Mouse (Mus musculus): ENCODE measurements around the gene Ak1. TPM values are rescaled to one million over a fixed set of nuclear protein-coding genes. Genes with fewer than 3 reads are reported as not detected.

Ak1 gene
- polyA plus RNA-seq, 1 experiment from 2014 or later, result 25.5 TPM

GRCm38 (mm10) chr2:32620682-32621516 is 659 bp upstream of the Ak1 start:
- Histone ChIP-seq H3K4me3 (ENCODE audit: low read length) (no peak overlapping the region), H3K36me3 (ENCODE audit: control insufficient read depth, insufficient read depth, low read length) (peaks cover 10% of the 10 kb centered on the region; the same call in 1 of the 2 replicates), H3K27ac (ENCODE audit: low read depth, low read length) (peak overlapping the region; percentile 94), H3K9me3 (ENCODE audit: control insufficient read depth, low read length) (peaks cover 3% of the 10 kb centered on the region; the same call in 1 of the 2 replicates), H3K4me1 (ENCODE audit: control insufficient read depth, insufficient read depth, low read length) (peaks cover 49% of the 10 kb centered on the region), H3K9ac (ENCODE audit: low read depth, low read length) (no peak overlapping the region; the same call in 1 of the 2 replicates), H3K4me2 (replicated peaks; ENCODE audit: low read depth, low read length) (no peak overlapping the region; the same call in 1 of the 2 replicates), H3K27me3 (ENCODE audit: control insufficient read depth, insufficient read depth, low read length) (no peaks in the 10 kb centered on the region)
- WGBS, result 6% methylated on average over 4 of the region's 4 CpGs
- peak; percentile 67 for ATAC-seq (ENCODE audit: low FRiP score, low TSS enrichment)

- Histone ChIP-seq H3K4me2 (replicated peaks; ENCODE audit: low read depth, low read length) (no peak overlapping the region), H3K9me3 (ENCODE audit: control insufficient read depth, low read length) (no peaks in the 10 kb centered on the region), H3K27me3 (ENCODE audit: control insufficient read depth, insufficient read depth, low read length) (no peaks in the 10 kb centered on the region), H3K4me1 (ENCODE audit: control insufficient read depth, insufficient read depth, low read length) (peaks cover 71% of the 10 kb centered on the region), H3K27ac (ENCODE audit: low read depth, low read length) (peak overlapping the region; percentile 84; the same call in 1 of the 2 replicates), H3K9ac (ENCODE audit: low read depth, low read length) (peak overlapping the region; percentile 18; the same call in 1 of the 2 replicates), H3K36me3 (ENCODE audit: control insufficient read depth, insufficient read depth, low read length) (peaks cover under 1% of the 10 kb centered on the region; the same call in 1 of the 2 replicates), H3K4me3 (ENCODE audit: low read length) (no peak overlapping the region)
- ATAC-seq (ENCODE audit: low FRiP score, low TSS enrichment), result no peak
- 73% methylated on average over 5 of the region's 5 CpGs for WGBS
Measured at GRCm38 (mm10) chr2:32624111-32624748, 2.7 kb downstream of the Ak1 start.

- 3% methylated on average over 13 of the region's 13 CpGs for WGBS
- H3K4me1 ChIP-seq (ENCODE audit: control insufficient read depth, insufficient read depth, low read length), result peaks cover 64% of the 10 kb centered on the region
- H3K36me3 ChIP-seq (ENCODE audit: control insufficient read depth, insufficient read depth, low read length), result no peaks in the 10 kb centered on the region
- H3K27ac ChIP-seq (ENCODE audit: low read depth, low read length), result peak overlapping the region; percentile 84; the same call in 1 of the 2 replicates
- H3K27me3 ChIP-seq (ENCODE audit: control insufficient read depth, insufficient read depth, low read length), result no peaks in the 10 kb centered on the region
- H3K9ac ChIP-seq (ENCODE audit: low read depth, low read length), result peak overlapping the region; percentile 9; the same call in 1 of the 2 replicates
- ATAC-seq (ENCODE audit: low FRiP score, low TSS enrichment), result 0 out of 2 replicates have a peak, but pooled peaks have one; percentile 11
- H3K9me3 ChIP-seq (ENCODE audit: control insufficient read depth, low read length), result no peaks in the 10 kb centered on the region
- H3K4me3 ChIP-seq (ENCODE audit: low read length), result peak overlapping the region; percentile 21; the same call in 1 of the 2 replicates
- peak overlapping the region; percentile 34 for H3K4me2 ChIP-seq (replicated peaks; ENCODE audit: low read depth, low read length)
Measured at GRCm38 (mm10) chr2:32625212-32625872, 3.8 kb downstream of the Ak1 start.

DNA sequence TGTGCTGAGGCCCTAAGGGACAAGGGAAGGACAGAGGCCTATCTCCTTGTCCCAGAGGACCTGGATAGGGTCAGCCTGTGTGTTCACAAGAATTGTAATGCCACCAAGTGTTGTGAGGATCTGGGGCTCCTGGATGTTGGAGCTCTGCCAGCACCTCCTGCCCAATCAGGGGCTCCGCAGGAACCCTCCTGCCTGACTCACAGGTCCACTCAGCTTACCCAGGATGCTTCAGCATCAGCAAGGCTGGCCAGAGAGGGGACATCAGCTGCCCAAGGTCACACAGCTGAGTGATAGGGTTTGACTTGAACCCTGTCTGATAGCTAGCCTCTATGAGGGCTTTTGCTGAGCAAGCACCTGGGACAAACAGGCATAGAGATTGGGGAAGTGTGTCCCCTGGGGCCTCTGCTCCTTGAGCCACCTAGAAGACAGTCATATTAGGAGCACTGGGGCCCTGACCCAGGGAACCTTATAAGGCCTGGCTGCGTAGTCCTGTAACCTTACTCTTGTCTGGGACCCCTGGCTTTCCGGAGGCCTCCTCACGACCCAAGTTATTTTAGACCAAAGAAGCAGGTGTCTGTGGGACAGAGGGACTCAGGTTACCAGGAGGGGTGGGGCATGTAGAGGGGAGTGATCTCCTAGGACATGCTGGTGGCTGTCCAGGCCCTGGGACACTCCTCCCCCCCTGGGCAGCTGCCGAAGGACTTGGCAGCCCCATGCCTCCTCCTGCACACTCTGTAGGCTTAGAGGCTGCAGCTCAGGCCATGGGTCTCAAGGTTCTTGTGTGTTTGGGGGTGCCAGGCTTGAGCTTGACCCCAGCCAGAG is 4.5 kb downstream of the Ak1 start:
- no peaks in the 10 kb centered on the region for H3K36me3 ChIP-seq (ENCODE audit: control insufficient read depth, insufficient read depth, low read length)

DNA sequence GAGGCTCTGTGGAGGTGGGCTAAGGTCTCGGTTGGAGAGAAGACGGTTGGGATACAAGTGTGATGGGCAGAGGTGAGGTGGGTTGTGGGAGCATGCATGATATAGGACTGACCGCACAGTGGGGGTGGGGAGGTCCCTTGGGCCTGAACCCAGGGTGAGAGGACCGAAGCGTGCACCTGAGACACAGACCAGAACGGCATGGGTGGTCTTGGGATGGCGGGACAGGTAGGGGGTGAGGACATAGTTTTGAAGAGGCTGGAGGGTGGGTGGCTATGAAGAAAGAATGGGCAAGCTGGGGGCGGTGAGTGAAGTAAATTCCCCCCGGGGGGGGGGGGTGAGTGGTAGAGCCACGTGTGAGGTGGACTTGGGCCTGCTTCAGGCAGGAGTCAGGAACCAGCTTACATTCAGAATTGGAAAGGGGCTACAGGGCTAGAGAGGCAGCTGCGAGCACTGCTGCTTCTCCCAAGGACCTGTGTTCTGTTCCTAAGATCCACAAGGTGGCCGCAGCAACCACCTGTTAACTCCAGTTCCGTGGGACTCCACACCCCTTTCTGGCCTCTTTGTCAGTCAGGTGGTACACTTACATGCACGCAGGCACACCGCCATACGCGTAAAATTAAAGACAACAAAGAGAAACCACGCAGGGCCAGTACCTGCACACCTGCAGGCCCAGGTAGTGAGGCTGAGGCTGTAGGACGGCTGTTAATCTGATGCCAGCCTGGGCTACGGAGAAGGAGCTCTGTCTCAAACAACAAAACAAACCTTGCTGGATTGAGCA is 5.9 kb downstream of the Ak1 start:
- WGBS, result 65% methylated on average over 20 of the region's 20 CpGs
- Histone ChIP-seq H3K27ac (ENCODE audit: low read depth, low read length) (no peak overlapping the region), H3K27me3 (ENCODE audit: control insufficient read depth, insufficient read depth, low read length) (no peaks in the 10 kb centered on the region), H3K36me3 (ENCODE audit: control insufficient read depth, insufficient read depth, low read length) (no peaks in the 10 kb centered on the region), H3K4me1 (ENCODE audit: control insufficient read depth, insufficient read depth, low read length) (peaks cover 47% of the 10 kb centered on the region), H3K9me3 (ENCODE audit: control insufficient read depth, low read length) (no peaks in the 10 kb centered on the region), H3K9ac (ENCODE audit: low read depth, low read length) (no peak overlapping the region), H3K4me3 (ENCODE audit: low read length) (no peak overlapping the region), H3K4me2 (replicated peaks; ENCODE audit: low read depth, low read length) (no peak overlapping the region)
- no peak for ATAC-seq (ENCODE audit: low FRiP score, low TSS enrichment)

More for the DNA sequence above, 4.5 kb downstream of the Ak1 start:
- H3K9me3 ChIP-seq (ENCODE audit: control insufficient read depth, low read length), result no peaks in the 10 kb centered on the region
- no peak overlapping the region; the same call in 1 of the 2 replicates for H3K4me3 ChIP-seq (ENCODE audit: low read length)
- 18% methylated on average over 5 of the region's 5 CpGs for WGBS
- no peaks in the 10 kb centered on the region for H3K27me3 ChIP-seq (ENCODE audit: control insufficient read depth, insufficient read depth, low read length)
- peak; percentile 63 for ATAC-seq (ENCODE audit: low FRiP score, low TSS enrichment)
- peak overlapping the region; percentile 84 for H3K27ac ChIP-seq (ENCODE audit: low read depth, low read length)
- peak overlapping the region; percentile 34 for H3K4me2 ChIP-seq (replicated peaks; ENCODE audit: low read depth, low read length)
- H3K4me1 ChIP-seq (ENCODE audit: control insufficient read depth, insufficient read depth, low read length), result peaks cover 57% of the 10 kb centered on the region
- peak overlapping the region; percentile 5; the same call in 1 of the 2 replicates for H3K9ac ChIP-seq (ENCODE audit: low read depth, low read length)

GRCm38 (mm10) chr2:32628044-32628550 is 6.5 kb downstream of the Ak1 start:
- H3K9ac ChIP-seq (ENCODE audit: low read depth, low read length), result no peak overlapping the region
- H3K27me3 ChIP-seq (ENCODE audit: control insufficient read depth, insufficient read depth, low read length), result no peaks in the 10 kb centered on the region
- H3K4me1 ChIP-seq (ENCODE audit: control insufficient read depth, insufficient read depth, low read length), result peaks cover 47% of the 10 kb centered on the region
- H3K4me2 ChIP-seq (replicated peaks; ENCODE audit: low read depth, low read length), result no peak overlapping the region
- WGBS, result 56% methylated on average over 4 of the region's 4 CpGs
- no peak for ATAC-seq (ENCODE audit: low FRiP score, low TSS enrichment)
- H3K27ac ChIP-seq (ENCODE audit: low read depth, low read length), result no peak overlapping the region
- no peaks in the 10 kb centered on the region for H3K36me3 ChIP-seq (ENCODE audit: control insufficient read depth, insufficient read depth, low read length)
- H3K9me3 ChIP-seq (ENCODE audit: control insufficient read depth, low read length), result no peaks in the 10 kb centered on the region
- H3K4me3 ChIP-seq (ENCODE audit: low read length), result no peak overlapping the region

DNA sequence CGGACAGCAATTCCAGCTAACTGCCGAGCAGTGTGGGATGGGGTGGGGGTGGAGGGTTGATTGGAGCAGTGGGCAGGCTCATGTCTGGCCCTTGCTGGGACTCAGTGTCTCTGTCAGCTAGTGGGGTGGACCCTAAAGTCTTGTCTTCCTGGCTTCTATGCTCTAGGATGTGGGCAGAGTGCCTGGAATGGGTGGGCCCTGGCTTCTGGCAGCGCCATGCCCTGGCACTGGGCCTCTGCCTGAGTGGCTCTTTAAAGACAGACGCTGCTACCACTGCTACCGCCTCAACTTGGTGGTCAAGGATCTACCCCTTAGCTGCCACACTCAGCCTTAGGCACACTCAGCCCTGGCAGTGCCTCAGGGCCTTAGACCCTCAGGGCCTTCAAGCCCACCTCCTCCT is 7.2 kb downstream of the Ak1 start:
- Histone ChIP-seq H3K4me2 (replicated peaks; ENCODE audit: low read depth, low read length) (0 out of 2 replicates have a peak overlapping the region, but pooled peaks have one; percentile 5), H3K4me1 (ENCODE audit: control insufficient read depth, insufficient read depth, low read length) (peaks cover 51% of the 10 kb centered on the region), H3K36me3 (ENCODE audit: control insufficient read depth, insufficient read depth, low read length) (no peaks in the 10 kb centered on the region), H3K27ac (ENCODE audit: low read depth, low read length) (no peak overlapping the region), H3K27me3 (ENCODE audit: control insufficient read depth, insufficient read depth, low read length) (no peaks in the 10 kb centered on the region), H3K9me3 (ENCODE audit: control insufficient read depth, low read length) (no peaks in the 10 kb centered on the region), H3K4me3 (ENCODE audit: low read length) (no peak overlapping the region), H3K9ac (ENCODE audit: low read depth, low read length) (peak overlapping the region; percentile 28; the same call in 1 of the 2 replicates)
- WGBS, result 35% methylated on average over 5 of the region's 5 CpGs
- ATAC-seq (ENCODE audit: low FRiP score, low TSS enrichment), result no peak
